Mouse (Mus musculus) G1E-ER4 (cell line): ENCODE results near the gene Tmem132d. TPM values are rescaled to one million over a fixed set of nuclear protein-coding genes. Genes with fewer than 3 reads are reported as not detected.

Experiments
- GATA1 ChIP-seq: IDR thresholded peaks from one replicate; pipeline ENCODE4 v1.8.0; 2012; ENCODE audit warnings: low read length, inconsistent platforms
- polyA plus RNA-seq: library from polyadenylated mRNA; stranded (reverse); fragments of >175 nt; gene quantifications from 2 replicates; pipeline ENCODE4 v1.2.3, GENCODE M21; 2012

Gene Tmem132d
- polyA plus RNA-seq, 1 experiment: not detected

DNA sequence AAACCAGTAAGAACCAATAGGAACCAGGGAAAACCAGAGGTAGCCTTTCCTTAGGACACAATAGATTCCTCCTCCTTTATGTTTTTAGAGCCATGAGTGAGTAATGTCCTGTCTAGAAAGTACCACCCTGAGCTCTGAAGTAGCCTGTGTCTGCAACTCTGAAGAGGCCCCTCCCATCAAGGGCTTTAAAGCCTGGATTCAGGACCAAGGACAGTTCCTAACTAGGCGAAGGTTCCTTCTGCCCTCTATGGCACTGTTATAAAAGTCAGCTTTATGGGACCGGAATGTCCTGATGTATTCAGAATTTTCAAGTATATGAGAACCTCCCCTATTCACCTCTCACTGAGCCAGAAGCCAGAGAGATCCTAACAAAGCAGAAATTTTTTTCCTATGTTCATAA, 84.0 kb downstream of the Tmem132d start:
- no peak for TF ChIP-seq GATA1

DNA sequence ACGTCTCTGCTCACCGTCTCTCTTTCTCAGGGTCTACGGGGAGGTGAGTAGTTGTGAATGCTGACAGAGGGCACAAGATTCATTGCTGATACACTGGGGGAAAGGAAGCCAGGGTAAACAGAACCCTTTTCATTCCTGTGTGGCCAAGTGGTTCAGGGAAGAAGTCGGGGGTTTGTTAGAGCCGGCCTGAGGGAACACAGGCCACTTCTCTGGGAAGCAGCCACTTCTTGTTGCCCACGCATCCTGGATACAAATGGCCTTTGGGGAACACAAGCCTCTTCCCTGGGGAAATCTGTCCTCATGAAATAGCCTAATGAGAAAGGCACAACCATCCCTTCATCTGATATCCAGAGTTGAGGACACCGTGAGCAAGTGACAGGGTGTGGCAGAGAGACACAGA, 96.0 kb downstream of the Tmem132d start:
- no peak for TF ChIP-seq GATA1

DNA sequence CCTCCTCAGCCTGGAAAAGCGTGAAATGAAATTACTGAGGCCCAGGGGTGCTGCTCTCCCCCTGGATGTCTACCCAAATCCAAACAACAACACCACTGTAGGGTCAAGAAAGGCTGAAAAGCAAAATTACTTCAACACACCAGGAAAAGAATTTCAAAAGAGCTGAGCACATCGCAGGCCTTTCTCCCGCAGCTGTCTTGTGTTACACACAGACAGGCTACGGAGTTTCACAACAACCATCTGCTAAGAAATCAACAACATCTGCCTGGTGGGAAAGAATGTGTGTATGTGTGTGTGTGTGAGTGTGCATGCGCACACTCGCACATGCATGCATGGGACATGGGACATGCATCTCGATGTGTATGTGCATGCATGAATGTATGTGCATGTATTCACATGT, 100.1 kb downstream of the Tmem132d start:
- TF ChIP-seq GATA1: no peak

DNA sequence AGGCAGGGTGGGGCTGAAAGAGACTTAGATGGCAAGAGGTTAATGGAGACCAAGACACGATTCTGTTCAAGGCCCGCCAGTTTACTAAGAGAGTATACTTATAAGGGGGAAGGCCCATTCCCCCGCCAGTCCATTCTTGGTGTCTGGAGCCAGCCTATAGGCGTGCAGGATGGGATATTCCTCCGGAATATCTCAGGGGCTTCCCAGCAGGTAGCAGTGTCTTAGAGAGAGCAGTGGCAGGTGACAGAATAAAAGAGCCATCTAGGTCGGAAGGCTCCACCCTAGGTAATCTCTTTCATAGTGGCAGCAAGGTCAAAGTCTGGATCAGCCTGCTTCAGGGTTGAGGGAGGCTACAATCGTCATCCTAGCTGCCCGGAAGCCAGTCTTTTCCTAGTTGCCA, 102.5 kb downstream of the Tmem132d start:
- TF ChIP-seq GATA1: no peak

DNA sequence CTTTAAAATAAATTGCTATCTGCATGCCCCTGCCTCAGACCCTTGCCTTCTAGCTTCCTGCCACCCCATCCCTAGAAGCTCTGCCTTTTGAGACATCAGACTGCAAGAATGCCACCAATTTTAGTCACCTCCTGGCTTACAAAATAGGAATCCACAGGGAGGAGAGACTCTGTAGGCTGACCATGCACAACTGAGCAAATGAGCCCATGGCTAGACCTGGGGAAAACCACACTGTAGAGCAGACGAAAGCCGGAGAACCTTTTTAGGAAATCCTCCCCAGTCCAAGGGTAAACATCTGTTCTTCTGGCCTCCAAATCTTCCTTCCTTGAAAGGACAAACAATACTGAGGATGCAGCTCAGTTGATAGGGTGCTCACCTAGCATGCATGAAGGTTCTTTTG, 130.5 kb downstream of the Tmem132d start:
- no peak for TF ChIP-seq GATA1

DNA sequence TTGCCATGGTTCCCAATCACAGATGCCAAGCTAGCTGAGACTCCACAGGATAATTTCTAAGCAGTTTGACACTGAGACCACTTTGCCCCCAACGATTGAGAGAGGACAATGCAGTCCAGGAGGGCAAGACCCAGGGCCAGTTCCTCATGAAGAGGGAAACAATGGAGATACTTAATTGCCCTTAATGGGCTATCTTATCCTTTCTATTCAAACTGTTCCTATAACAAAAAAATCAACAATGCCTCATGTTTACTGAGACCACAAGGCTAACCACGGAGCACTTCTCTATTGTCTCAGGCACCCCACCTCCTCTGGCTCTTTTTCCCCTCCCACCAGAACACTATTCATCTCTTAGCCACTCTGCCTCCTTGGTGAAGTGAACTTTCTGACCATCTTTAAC, 141.7 kb downstream of the Tmem132d start:
- TF ChIP-seq GATA1: no peak

DNA sequence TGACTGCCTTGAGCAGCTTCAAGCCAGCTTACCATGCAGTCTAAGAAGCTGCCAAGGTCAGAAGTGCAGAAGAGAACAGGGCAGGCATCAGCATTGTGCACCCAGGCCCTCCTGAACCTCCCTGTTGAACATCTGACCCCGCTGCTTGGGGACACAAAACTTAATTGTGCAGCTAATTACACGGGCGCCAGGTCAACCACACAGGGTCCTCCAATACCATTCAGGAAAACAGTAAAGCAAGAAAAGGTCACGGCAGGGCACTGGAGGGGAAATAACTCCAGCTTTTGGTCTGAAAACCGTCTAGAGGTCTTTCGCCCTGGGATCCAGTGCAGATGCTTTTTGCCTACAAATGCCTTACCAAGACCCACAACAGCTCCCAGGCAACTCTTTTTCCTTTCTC, 159.6 kb downstream of the Tmem132d start:
- no peak for TF ChIP-seq GATA1

DNA sequence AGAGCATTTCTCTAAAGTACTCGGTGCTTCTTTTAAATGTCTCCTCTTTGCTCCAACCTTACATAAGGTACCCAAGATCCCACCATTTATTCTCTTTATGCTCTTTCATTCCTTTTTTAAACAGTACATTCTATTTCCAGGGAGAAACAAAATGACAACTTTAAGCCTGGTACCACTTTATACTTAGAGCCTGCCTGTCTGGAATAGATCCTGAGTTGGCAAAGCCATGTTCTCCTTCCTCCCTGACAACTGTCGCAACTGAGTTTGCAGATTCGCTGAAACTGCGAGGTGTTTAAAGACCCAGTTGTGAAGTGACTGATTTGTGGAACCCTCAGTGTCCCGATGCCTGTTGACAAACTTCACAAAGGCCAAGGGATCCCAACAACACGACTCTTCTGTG, 165.5 kb downstream of the Tmem132d start:
- TF ChIP-seq GATA1: no peak

DNA sequence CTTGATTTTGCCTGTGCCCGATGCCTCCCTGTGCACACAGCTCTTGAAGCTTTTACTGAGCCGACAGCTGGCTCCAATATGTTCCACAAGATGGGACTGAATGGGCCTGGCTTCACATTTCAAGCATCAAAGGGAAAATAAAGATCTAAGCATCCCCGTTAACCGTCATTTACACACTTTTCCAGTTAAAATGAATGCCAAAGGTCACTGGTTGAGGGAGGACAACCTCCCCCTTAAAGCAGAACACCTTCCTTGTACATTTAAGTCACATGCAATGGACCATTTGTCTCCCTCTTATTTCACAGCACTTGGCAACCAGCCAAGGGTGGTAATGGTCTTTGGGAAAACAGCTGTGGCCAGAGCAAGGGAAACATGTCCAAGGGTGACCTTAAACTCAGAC, 188.7 kb downstream of the Tmem132d start:
- no peak for TF ChIP-seq GATA1

DNA sequence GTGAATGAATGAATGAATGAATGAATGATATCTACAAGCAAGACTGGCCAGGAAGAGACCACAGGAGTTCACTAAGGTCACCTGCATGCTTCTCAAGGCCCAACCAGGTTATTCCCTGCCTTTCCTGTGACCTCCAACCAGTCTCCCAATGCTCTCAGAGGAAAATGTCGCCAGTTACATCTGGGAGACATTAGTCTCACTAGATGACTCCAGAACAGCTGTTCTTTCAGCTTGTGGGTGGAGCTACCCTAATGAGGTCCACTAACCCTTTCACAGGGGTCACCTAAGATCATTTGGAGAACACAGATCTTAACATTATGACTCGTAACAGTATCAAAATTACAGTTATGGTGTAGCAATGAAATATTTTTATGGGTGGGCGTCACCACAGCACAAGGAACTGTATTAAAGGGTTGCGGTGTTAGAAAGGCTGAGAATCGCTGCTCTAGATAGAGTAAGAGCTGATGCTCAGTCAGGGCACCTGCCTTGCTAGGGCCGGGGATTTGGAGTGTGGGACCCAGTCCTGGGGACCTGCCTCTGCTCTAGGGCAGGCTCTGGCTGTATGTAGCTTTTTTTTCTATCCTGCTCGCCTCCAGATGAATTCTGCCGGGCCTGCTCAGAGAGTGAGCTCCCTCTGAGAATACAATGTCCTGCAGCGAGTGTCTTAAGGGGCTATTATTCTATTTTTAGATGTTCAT, 196.1 kb downstream of the Tmem132d start:
- no peak for TF ChIP-seq GATA1

DNA sequence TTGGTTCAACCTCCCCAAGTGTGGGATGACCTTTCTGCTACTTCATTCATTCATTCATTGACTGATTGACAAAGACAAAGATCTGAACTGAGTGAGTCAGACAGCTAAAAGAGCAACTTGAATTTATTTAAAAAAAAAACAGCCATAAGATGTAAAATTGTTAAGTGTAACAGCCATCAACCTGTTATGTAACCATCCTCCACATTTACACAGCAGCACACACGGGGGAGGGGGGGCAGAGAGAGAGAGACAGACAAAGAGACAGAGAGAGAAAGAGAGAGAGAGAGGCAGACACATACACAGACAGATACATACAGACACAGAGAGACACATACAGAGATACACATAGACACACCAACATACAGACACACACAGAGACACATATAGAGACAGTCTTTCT, 197.3 kb downstream of the Tmem132d start:
- TF ChIP-seq GATA1: no peak

DNA sequence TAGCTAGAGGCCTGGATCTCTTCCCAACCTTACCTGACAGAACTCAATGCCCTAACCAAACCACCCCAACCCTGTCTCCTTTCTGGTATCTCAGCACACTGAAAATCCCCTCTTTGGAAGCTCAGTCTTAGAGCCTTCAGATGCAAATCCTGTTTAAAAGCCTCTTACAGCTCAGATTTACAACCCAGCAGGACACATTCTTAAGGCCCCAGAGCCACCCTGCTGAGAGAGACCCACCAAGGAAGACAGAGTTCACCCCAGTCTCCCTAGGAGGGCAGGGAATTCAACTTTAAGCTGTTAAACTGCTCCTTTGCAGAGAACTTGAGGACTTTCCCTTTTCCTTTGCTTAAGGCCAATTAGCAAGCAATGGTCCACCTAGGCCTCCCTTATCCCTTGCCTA, 199.8 kb downstream of the Tmem132d start:
- TF ChIP-seq GATA1: no peak

DNA sequence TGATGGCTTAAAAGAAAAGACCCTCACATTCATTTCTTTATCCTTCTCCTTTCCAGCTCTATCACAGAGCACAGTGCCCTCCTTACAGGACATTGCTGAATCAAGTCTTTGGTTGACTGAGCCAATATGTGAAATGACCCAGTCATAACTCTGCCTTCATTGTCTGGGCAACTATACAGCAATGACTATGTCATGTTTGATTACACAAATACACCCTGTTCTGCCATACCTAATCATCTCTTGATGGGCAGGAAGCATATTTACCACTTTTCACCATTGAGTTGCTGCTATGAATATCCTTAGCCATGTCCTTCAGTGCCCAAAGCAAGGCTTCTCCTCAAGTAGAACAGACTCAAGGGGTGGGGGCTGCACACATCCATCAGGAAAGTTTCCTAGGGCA, 214.6 kb downstream of the Tmem132d start:
- no peak for TF ChIP-seq GATA1

DNA sequence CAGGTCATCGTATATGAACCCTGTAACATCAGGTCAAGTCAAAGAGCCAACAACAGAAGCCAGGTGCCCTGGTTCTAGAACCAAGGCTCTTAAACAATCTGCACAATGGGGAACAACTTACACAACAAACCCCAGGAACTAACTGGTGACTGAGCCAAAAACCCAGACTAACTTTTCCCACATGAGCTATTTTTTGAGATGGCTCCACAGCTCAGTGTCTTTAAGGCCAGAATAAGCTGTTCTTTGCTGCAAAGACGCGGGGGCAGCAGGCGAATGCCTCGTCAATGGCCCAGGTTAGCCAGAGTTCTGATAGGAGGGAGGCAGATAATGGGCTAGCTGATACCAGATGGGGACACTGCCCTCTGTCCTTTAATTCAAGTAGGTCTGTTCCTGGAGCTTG, 221.8 kb downstream of the Tmem132d start:
- no peak for TF ChIP-seq GATA1

DNA sequence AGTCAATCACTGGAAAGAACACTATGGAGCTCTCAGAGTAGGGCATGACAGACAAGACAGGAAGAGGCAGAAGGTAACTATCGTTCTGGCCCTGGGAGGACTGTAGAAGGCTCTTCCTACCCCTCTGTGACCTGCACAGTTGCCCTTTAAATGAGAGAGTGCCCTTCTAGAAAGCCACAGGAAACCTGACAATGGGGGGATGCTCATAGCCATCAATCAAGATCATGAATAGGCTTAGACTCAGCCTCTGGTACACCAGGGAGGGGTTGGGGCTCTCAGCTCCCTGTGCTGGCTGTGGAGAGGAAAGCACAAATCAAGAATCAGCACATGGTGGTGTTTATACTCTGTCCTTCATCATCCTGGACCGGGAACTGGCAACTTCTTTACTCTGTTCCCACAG, 227.2 kb downstream of the Tmem132d start:
- TF ChIP-seq GATA1: no peak

DNA sequence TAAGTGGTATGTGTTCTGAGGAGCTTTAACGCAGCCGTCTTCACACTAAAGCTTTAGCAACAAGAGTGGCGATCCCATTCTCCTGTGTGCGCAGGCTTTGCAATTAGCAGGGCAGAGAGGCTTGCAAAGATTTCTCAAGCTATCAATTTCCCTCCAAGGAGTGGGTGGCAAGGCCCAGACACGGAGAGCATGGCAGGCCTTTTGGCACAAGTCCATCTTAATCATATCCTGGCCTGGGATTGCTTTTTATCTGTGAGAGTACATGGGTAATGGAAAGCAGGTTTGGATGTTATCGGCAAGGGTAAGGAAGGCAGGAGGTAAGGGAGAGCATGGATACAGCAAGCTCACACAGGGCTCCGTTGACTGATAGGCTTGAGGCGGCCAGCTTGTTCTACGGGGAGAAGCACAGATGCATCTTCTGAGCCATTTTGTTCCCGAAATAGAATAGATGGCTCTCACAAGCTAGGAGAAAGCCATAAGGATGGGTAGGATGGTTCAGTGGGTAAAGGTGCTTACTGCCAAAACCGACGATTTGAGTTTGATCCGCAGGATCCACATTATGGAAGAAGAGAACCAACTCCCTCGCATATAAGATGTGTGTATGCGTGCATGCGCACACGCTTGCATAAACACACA, 228.1 kb downstream of the Tmem132d start:
- no peak for TF ChIP-seq GATA1

DNA sequence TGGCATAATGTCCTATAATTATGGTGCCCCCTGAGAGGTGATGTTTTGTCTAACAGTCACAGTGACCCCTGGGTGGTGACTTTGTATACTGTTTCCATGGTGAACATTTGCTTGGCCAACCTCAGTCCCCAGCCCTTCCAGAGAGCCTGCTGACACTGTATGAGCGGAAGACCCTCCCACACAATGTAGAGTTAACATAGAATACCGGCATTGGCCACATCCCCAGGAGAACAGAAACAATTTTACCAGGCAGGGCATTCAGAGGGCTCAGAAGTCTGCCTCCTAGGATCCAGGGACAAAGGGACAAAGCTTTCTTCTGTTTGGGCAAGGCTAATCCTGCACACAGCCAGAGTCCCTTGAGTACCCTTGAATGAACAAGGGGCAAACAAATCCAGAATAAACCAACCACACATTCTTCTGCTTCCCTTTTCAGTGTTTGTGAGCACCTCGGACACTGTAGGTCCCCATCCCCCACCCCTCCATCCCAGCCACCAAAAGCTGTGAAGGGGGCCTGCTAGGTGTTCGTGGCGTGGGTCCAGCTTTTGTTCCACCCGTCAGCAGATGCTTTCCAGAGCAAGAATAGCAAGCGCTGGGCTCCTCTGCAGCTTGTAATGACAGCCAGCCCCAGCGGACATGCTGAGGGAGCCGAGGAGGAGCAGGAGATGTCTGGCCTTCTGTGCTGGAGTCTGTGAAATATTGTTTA, 228.8 kb downstream of the Tmem132d start:
- no peak for TF ChIP-seq GATA1
